Mouse (Mus musculus): ENCODE measurements around the gene Nckap5l.

GRCm38 (mm10) chr15:99384071-99384470 is 73.5 kb downstream of the Nckap5l start:
- no peak for TF ChIP-seq CTCF (IDR thresholded peaks at IDR 0.05; ENCODE audit: borderline replicate concordance, control insufficient read depth, extremely low read depth, insufficient read depth, low read length, poor library complexity)
- no peak for TF ChIP-seq POLR2A (IDR thresholded peaks at IDR 0.05; ENCODE audit: control insufficient read depth, extremely low read depth, insufficient read depth, low read length, poor library complexity)

Data from thymus, adult 2 months (tissue).